Mouse (Mus musculus) layer of hippocampus, adult 11-12 months (tissue): Measurements from ENCODE around the gene Rbpms2.
"Not testable (repeated sequence)": the region's sequence is repeated elsewhere in the genome, so short reads cannot be mapped to it uniquely, and the experiment has no call there.

ENCODE experiments used
- DNase-seq: peaks from one replicate; pipeline ENCODE4 v3.0.0; 2022; ENCODE audit warnings: low spot score

Rbpms2 gene

DNA sequence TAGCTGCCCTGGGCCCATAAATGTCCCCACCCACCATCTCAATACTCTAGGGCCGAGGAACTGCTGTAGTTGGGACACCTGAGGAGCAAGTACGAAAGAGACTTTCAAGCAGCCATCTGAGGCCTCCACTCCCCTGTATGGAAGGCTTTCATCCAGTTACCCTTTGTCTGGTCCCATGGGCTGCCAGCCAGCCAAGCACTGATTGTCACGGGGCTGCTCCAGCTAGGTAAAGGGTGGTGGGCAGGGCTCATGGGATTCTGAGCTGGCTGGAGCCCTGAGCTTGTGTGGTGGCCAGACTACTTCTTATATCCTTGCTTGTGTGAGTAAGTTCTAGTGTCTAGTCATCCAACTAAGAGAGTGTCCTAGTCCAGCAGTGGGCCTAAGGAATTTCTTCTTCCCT lies 27.8 kb downstream of the Rbpms2 start:
- DNase-seq: no peak

DNA sequence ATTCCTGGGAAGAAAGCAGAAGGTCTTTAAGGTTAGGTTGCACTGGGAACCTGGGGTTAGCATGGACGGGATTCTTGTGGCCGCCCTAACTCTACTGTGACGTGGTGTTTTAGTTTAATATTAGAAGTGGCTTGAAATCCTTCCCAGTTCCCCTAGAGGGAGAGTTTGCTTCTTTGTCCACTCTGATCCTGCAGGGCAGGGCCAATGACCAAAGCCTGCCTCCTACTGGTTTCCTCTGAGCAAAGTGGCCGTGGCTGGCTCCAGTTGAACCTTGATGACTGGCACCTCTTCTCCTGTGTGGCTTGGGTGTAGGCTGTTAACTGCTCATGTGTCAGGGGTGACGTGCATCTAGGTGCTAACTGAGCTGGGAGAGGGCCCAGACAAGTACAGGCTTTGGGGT lies 31.6 kb downstream of the Rbpms2 start:
- DNase-seq: no peak

DNA sequence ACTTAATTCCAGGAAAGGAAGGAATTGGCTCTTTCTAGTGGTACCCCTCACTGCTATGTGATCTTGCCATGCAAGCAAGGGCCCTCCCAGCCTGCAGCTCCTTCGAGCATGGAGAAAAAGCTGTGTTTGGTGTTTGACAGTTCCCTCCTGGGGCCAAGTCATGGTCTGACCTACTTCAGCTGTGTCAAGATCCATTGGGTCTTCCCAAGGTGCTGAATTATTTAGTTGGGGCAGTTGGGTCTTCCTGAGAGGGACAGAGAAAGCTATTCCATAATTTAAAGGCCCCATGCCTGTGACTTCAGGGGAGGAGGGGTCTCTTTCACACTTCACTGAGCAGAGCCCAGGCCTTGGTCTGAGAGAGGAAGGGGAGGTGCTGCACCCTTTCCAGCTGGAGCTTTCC lies 32.0 kb downstream of the Rbpms2 start:
- no peak for DNase-seq

- peak; percentile 64 for DNase-seq
Observed at GRCm38 (mm10) chr9:65664163-65664562, 34.7 kb downstream of the Rbpms2 start.

- peak; percentile 54 for DNase-seq
Observed at GRCm38 (mm10) chr9:65666042-65666441, 36.6 kb downstream of the Rbpms2 start.

- DNase-seq: no peak
Observed at GRCm38 (mm10) chr9:65667701-65668100, 38.3 kb downstream of the Rbpms2 start, which contains the start of gene Oaz2. Gene Oaz2, plus strand, starts transcription at chr9:65668001.

GRCm38 (mm10) chr9:65671431-65671931 lies 42.0 kb downstream of the Rbpms2 start:
- no peak for DNase-seq

DNA sequence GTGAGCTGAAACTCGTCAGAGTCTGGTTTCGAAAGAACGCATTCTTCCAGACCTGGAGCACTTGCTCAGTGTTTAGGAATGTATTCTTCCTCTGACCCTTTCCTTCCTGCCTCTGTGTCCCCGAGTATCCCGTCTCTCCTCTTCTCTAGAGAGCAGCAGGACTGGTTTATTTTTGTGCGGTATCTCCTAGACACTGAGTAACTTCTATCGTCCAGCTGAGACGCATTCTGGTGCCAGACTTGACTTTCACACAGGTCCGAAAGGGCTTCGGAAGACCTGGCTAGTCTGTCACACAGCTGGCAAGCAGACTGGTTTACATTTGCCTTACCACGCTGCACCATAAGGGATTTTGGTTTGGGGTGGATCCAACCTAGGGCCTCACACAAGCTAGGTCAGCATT lies 43.5 kb downstream of the Rbpms2 start:
- no peak for DNase-seq

- DNase-seq: no peak
Observed at GRCm38 (mm10) chr9:65675461-65676357, 46.3 kb downstream of the Rbpms2 start.

- peak; percentile 96 for DNase-seq
Observed at GRCm38 (mm10) chr9:65676358-65677118, 47.1 kb downstream of the Rbpms2 start.

DNA sequence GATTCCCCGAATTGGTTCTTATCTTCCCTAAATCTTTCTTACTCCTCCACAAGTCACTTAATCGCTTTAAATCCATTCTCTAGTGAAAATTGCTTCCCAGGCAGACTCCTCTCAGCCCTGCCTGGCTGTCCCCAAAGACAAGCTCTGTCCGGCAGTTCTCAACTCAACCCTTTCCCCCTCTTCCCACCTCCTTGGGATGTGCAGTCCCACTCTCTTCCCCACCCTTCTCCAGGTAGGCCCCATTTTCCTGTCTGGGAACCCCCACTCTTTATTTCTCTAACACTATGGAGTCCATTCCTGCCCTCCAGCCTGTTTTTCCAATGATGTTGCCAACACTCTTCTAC lies 47.6 kb downstream of the Rbpms2 start:
- no peak for DNase-seq

- no peak for DNase-seq
Observed at GRCm38 (mm10) chr9:65679181-65679761, 49.8 kb downstream of the Rbpms2 start.

GRCm38 (mm10) chr9:65680938-65681633 lies 51.6 kb downstream of the Rbpms2 start:
- no peak for DNase-seq

DNA sequence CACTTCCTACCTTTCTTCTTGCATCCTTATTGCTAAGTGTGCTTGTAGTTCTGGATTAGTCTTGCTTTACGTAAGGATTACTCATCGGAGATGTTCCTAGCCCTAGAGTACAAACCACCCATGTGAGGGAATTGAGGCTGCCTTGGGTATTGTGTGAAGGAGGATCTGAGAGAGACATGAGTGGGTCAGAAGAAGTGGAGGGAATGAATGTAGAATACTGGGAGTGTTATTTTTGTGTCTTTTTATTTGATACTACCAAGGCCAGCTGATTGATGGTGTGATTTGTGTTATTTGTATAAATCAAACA lies 52.1 kb downstream of the Rbpms2 start:
- DNase-seq: no peak

- DNase-seq: no peak
Observed at GRCm38 (mm10) chr9:65682183-65682582, 52.7 kb downstream of the Rbpms2 start.

DNA sequence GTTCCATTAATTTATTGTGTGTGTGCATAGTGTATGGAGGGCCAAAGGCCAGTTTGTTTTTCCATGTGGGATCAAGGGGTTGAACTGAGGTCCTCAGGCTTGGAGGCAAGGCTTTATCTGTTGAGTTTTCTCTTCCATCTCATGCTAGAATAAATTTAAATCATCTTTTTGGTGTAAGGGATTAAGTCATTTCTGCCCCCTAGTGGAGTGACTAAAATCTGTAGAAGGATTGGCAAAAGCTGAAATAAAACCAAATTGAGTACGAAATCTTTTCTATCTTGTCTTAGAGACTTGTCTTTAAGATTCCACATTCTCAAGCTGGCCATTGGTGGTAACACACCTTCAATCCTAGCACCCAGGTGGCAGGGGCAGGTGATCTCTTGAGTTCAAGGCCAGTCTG lies 53.5 kb downstream of the Rbpms2 start:
- DNase-seq: no peak

GRCm38 (mm10) chr9:65684704-65685103 lies 55.3 kb downstream of the Rbpms2 start:
- DNase-seq: no peak

GRCm38 (mm10) chr9:65689869-65690268 lies 60.4 kb downstream of the Rbpms2 start:
- not testable (repeated sequence) for DNase-seq

DNA sequence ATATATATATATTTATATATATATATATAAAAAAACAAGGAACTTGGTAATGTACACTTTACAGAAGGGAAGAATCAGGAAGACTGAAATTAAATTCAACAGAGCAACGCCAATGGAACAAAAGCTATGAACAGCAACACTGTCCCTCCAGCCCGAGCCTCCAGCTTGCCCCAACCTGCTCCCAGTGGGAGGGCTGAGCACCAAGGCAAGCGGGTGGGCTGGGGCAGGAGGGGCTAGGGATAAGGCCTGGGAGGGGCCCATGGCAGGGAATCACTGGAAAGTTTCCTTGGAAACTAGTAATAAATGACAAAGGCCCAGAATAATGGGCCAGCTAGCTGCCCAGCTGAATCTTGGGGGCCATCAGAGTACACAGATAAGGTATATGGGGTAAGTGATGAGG lies 63.0 kb downstream of the Rbpms2 start:
- no peak for DNase-seq

DNA sequence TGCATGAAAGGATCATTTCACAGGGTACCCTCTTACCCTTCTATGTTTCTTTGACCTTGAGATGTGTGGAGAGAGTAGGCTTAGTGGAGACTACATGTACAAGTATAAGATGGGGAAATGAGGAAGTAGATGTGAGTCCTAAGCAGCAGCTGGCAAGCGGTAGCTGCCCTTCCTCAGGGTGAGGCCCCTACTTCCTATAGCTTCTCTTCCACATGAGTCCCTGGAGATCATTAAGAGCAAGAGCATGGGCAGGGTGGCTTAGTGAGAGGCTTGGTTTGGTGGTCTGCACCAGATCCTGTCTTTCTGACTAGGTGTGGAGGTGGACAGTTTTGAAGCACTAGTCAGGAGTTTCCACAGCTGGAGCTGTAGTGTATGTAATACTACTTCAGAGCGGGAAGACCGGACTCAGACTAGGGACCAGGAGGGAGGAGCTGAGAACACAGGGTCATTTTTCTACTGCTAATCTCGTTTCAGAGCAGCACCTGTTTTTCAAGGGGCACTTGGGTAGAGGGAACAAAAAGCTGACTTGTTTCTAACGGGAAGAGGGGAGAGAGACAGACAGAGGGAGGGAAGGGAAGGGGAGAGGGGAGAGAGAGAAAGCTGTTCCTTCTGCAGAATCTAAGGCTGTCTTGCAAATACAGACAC lies 63.6 kb downstream of the Rbpms2 start:
- no peak for DNase-seq

DNA sequence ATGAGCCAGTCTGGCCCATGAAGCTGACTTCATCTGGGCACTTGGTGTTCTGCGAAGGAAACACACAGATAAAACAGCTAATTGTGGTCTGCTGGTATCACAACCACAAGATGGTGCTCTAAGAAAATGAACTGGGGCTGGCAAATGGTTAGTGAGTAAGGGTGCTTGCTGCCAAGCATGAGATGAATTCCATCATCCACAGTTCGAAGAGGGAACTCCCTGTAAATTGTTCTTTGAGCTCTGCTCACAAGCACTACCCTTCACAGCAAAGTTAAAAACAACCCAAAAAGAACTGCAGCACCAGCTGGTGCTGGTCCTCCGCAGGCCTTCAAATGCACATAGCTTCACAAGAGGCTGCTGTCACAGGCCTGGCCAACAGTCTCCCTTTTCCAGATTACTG lies 66.2 kb downstream of the Rbpms2 start:
- DNase-seq: peak; percentile 79

- DNase-seq: no peak
Observed at GRCm38 (mm10) chr9:65696337-65696736, 66.9 kb downstream of the Rbpms2 start.
